Mouse (Mus musculus) adrenal gland, adult 18-20 months (tissue): ENCODE results near the gene Il17d. TPM values are rescaled to one million over a fixed set of nuclear protein-coding genes. Genes with fewer than 3 reads are reported as not detected.

Experiments used
- DNase-seq, 2 experiments: peaks; one replicate each; pipeline ENCODE4 v3.0.0; 2021 to 2022; ENCODE audit warnings: low spot score in 2 of 2
- total RNA-seq, 2 experiments: library from RNA; stranded (reverse); gene quantifications; 1 replicate in 1 of 2; 2 replicates in 1 of 2; pipeline ENCODE4 v1.2.3; 2021

Gene Il17d
- total RNA-seq, 2 experiments from 2014 or later, result 2.8 to 3.6 TPM

- no peak for DNase-seq
Measured at GRCm38 (mm10) chr14:57534346-57534745, 9.8 kb downstream of the Il17d start.

- DNase-seq, result no peak
Measured at GRCm38 (mm10) chr14:57534961-57535360, 10.4 kb downstream of the Il17d start.

- no peak for DNase-seq
Measured at GRCm38 (mm10) chr14:57535646-57536045, 11.1 kb downstream of the Il17d start.

- DNase-seq, result no peak
Measured at GRCm38 (mm10) chr14:57536820-57537219, 12.2 kb downstream of the Il17d start.

GRCm38 (mm10) chr14:57537261-57538015 is 12.9 kb downstream of the Il17d start:
- no peak for DNase-seq

GRCm38 (mm10) chr14:57540683-57541082 is 16.1 kb downstream of the Il17d start:
- DNase-seq, result no peak

- no peak for DNase-seq
Measured at GRCm38 (mm10) chr14:57542231-57542630, 17.7 kb downstream of the Il17d start.

- no peak for DNase-seq
Measured at GRCm38 (mm10) chr14:57543420-57544039, 19.0 kb downstream of the Il17d start.

GRCm38 (mm10) chr14:57545526-57545925 is 20.9 kb downstream of the Il17d start:
- DNase-seq, result no peak

GRCm38 (mm10) chr14:57546131-57546530 is 21.6 kb downstream of the Il17d start:
- DNase-seq, result no peak

- DNase-seq, result no peak
Measured at GRCm38 (mm10) chr14:57546557-57547021, 22.0 kb downstream of the Il17d start.

GRCm38 (mm10) chr14:57547062-57547461 is 22.5 kb downstream of the Il17d start:
- no peak for DNase-seq

- no peak for DNase-seq
Measured at GRCm38 (mm10) chr14:57552945-57553344, 28.4 kb downstream of the Il17d start.

GRCm38 (mm10) chr14:57554434-57554833 is 29.9 kb downstream of the Il17d start:
- DNase-seq, result no peak

GRCm38 (mm10) chr14:57555471-57556070 is 31.0 kb downstream of the Il17d start:
- DNase-seq, result no peak

- DNase-seq, result no peak
Measured at GRCm38 (mm10) chr14:57556922-57557321, 32.3 kb downstream of the Il17d start.

GRCm38 (mm10) chr14:57565626-57566025 is 41.0 kb downstream of the Il17d start:
- DNase-seq, result no peak

GRCm38 (mm10) chr14:57571155-57572133 is 46.9 kb downstream of the Il17d start, which contains the start of gene Eef1akmt1:
Eef1akmt1 (minus strand) TSS chr14:57571612.
- peak; percentile 97 for DNase-seq

- no peak for DNase-seq
Measured at GRCm38 (mm10) chr14:57574792-57575587, 50.4 kb downstream of the Il17d start.
